ENCODE assay signal across 48 mouse cellular contexts in genomic region chr2:131896011-131896410, GRCm38 (mm10). TPM values are rescaled to one million over a fixed set of nuclear protein-coding genes. Genes with fewer than 3 reads are reported as not detected.
"Had no signal": no experiment of that assay in that cellular context is flagged by ENCODE, and none has a peak within 500 bp of the region (broad histone marks: within the 10 kb centered on the region; RNA-seq: fewer than 3 reads in every experiment).

No protein-coding gene starts in this region.

- H3K27me3 ChIP-seq: heart, embryonic 12.5 days; heart, embryonic 13.5 days; heart, embryonic 15.5 days; hindbrain, embryonic 12.5 days; hindbrain, embryonic 13.5 days; hindbrain, embryonic 15.5 days; intestine, embryonic 15.5 days; kidney, embryonic 15.5 days had no signal

- H3K27ac ChIP-seq: heart, embryonic 13.5 days; heart, embryonic 15.5 days; hindbrain, embryonic 10.5 days; hindbrain, embryonic 12.5 days; hindbrain, embryonic 13.5 days; hindbrain, embryonic 14.5 days; hindbrain, embryonic 15.5 days; hindbrain, postnatal 0 days; intestine, embryonic 15.5 days; kidney, embryonic 15.5 days; kidney, postnatal 0 days; left cerebral cortex, adult 2 months had no signal

- H3K4me3 ChIP-seq: heart, embryonic 12.5 days; heart, embryonic 13.5 days; heart, embryonic 15.5 days; hindbrain, embryonic 10.5 days; hindbrain, embryonic 12.5 days; hindbrain, embryonic 13.5 days; hindbrain, embryonic 15.5 days; intestine, embryonic 15.5 days; kidney, embryonic 15.5 days; left cerebral cortex, adult 2 months had no signal

- H3K9me3 ChIP-seq: heart, embryonic 12.5 days; heart, embryonic 13.5 days; heart, embryonic 15.5 days; hindbrain, embryonic 10.5 days; hindbrain, embryonic 12.5 days; hindbrain, embryonic 13.5 days; hindbrain, embryonic 15.5 days; intestine, embryonic 15.5 days; kidney, embryonic 15.5 days had no signal

- H3K36me3 ChIP-seq: heart, embryonic 12.5 days; heart, embryonic 13.5 days; heart, embryonic 15.5 days; hindbrain, embryonic 10.5 days; hindbrain, embryonic 12.5 days; hindbrain, embryonic 13.5 days; hindbrain, embryonic 15.5 days; intestine, embryonic 15.5 days; kidney, embryonic 15.5 days had no signal

- ATAC-seq: hindbrain, embryonic 16.5 days; hindbrain, postnatal 0 days; inflammation-experienced regulatory T-cells, adult 6 months; intestine, embryonic 15.5 days; intestine, embryonic 16.5 days; intestine, postnatal 0 days had no signal

- H3K9ac ChIP-seq: heart, embryonic 12.5 days; heart, embryonic 13.5 days; heart, embryonic 15.5 days; hindbrain, embryonic 12.5 days; hindbrain, embryonic 13.5 days; hindbrain, embryonic 14.5 days; hindbrain, embryonic 15.5 days; intestine, embryonic 15.5 days; kidney, embryonic 15.5 days had no signal

- DNase-seq: heart, postnatal 10 days; heart, postnatal 36 days; heart, postnatal 4 days; kidney, adult 11 months; kidney, adult 18-20 months; kidney, adult 2 months; kidney, adult 8-10 months; kidney, adult 9 months; kidney, postnatal 10 days; kidney, postnatal 14 days; kidney, postnatal 25 days; kidney, postnatal 36 days; kidney, postnatal 4 days; layer of hippocampus, adult 9-11 months; layer of hippocampus, postnatal 36 days had no signal

- H3K4me2 ChIP-seq: heart, embryonic 11.5 days; heart, embryonic 12.5 days; heart, embryonic 13.5 days; heart, embryonic 15.5 days; hindbrain, embryonic 12.5 days; hindbrain, embryonic 13.5 days; hindbrain, embryonic 14.5 days; hindbrain, embryonic 15.5 days; intestine, embryonic 15.5 days; kidney, embryonic 15.5 days had no signal

- H3K4me1 ChIP-seq: intestine, embryonic 15.5 days; kidney, embryonic 15.5 days had no signal

RNA-seq across cellular contexts. Expression of gene Prn, which starts 13.7 kb away (rescaled TPM):
- total RNA-seq: hematopoietic stem cell, adult 5-6 weeks; hindbrain, postnatal 0 days; layer of hippocampus, adult 18-20 months; layer of hippocampus, postnatal 25 days; layer of hippocampus, postnatal 36 days; left cerebral cortex, adult 18-20 months; left cerebral cortex, adult 8-10 months had no signal
- polyA plus RNA-seq: heart, embryonic 11.5 days; heart, embryonic 13.5 days; heart, embryonic 14.5 days; heart, embryonic 15.5 days; heart, embryonic 16.5 days; heart, postnatal 0 days; hindbrain, embryonic 10.5 days; hindbrain, embryonic 11.5 days; hindbrain, embryonic 12.5 days; hindbrain, embryonic 13.5 days; hindbrain, embryonic 14.5 days; hindbrain, embryonic 15.5 days; hindbrain, embryonic 16.5 days; inflammation-experienced regulatory T-cells, adult 6 months; intestine, embryonic 14.5 days; intestine, embryonic 16.5 days; intestine, postnatal 0 days; kidney, adult 2 months; kidney, embryonic 14.5 days; kidney, embryonic 15.5 days; large intestine, adult 2 months had no signal

RNA-seq across cellular contexts. Expression of gene Erv3, which starts 36.5 kb away (rescaled TPM):
- total RNA-seq: heart, adult 8-10 months; heart, postnatal 10 days; heart, postnatal 25 days; heart, postnatal 36 days; heart, postnatal 4 days; hematopoietic stem cell, adult 5-6 weeks; hindbrain, postnatal 0 days had no signal
- polyA plus RNA-seq: heart, embryonic 11.5 days; heart, embryonic 12.5 days; heart, embryonic 13.5 days; heart, embryonic 14.5 days; heart, embryonic 15.5 days; heart, embryonic 16.5 days; heart, postnatal 0 days; hindbrain, embryonic 11.5 days; hindbrain, embryonic 12.5 days; hindbrain, embryonic 13.5 days; hindbrain, embryonic 15.5 days; hindbrain, embryonic 16.5 days; inflammation-experienced regulatory T-cells, adult 6 months; intestine, embryonic 14.5 days; intestine, embryonic 15.5 days; intestine, embryonic 16.5 days; intestine, postnatal 0 days; kidney, adult 2 months; kidney, embryonic 14.5 days; kidney, embryonic 15.5 days; kidney, embryonic 16.5 days; kidney, postnatal 0 days; large intestine, adult 2 months had no signal

RNA-seq across cellular contexts. Expression of gene Prnd, which starts 54.6 kb away (rescaled TPM):
- total RNA-seq: hematopoietic stem cell, adult 5-6 weeks; layer of hippocampus, adult 18-20 months; left cerebral cortex, adult 18-20 months had no signal
